Mouse (Mus musculus) liver, adult 2 months (tissue): Measurements from ENCODE around the gene Sdf4. TPM values are rescaled to one million over a fixed set of nuclear protein-coding genes. Genes with fewer than 3 reads are reported as not detected.
A peak's percentile ranks its signal among the peaks of the same experiment; 100 is the strongest.

Experiments
- DNase-seq: peaks from one replicate; pipeline ENCODE4 v3.0.0-alpha.2; 2011; ENCODE audit warnings: low read depth, low spot score; ENCODE audit errors: extremely low read depth
- H3K27ac ChIP-seq: fragments of 200-500 bp; replicated peaks from 2 replicates; pipeline ENCODE4 v1.5.1; 2012; ENCODE audit warnings: low read depth, mild to moderate bottlenecking, control low read depth, inconsistent platforms, low read length; ENCODE audit not compliant: insufficient read depth
- H3K27me3 ChIP-seq: fragments of 200-500 bp; 2 replicates; pipeline ENCODE4 v1.6.1; 2012; ENCODE audit warnings: mild to moderate bottlenecking, moderate library complexity, low read length, inconsistent platforms; ENCODE audit not compliant: control insufficient read depth, insufficient read depth
- H3K36me3 ChIP-seq: fragments of 200-500 bp; 2 replicates; pipeline ENCODE4 v1.6.1; 2012; ENCODE audit warnings: low read length, inconsistent platforms; ENCODE audit not compliant: control insufficient read depth, insufficient read depth
- H3K4me1 ChIP-seq: fragments of 200-500 bp; 2 replicates; pipeline ENCODE4 v1.6.1; 2011; ENCODE audit warnings: low read length; ENCODE audit not compliant: control insufficient read depth, insufficient read depth
- H3K4me3 ChIP-seq: fragments of 200-500 bp; 2 replicates; pipeline ENCODE4 v1.5.1; 2011; ENCODE audit warnings: low read depth, mild to moderate bottlenecking, control low read depth, low read length, moderate library complexity; ENCODE audit not compliant: insufficient read depth
- H3K79me2 ChIP-seq: fragments of 200-500 bp; 2 replicates; pipeline ENCODE4 v1.6.1; 2012; ENCODE audit warnings: inconsistent platforms, mild to moderate bottlenecking, low read length, moderate library complexity; ENCODE audit not compliant: control insufficient read depth, insufficient read depth
- H3K9ac ChIP-seq: fragments of 200-500 bp; 2 replicates; pipeline ENCODE4 v1.6.1; 2012; ENCODE audit warnings: low read depth, mild to moderate bottlenecking, control low read depth, inconsistent platforms, low read length
- CTCF ChIP-seq: fragments of 200-500 bp; IDR thresholded peaks from 2 replicates; pipeline ENCODE4 v1.5.1; 2011; ENCODE audit warnings: low read depth, low read length, control low read depth
- POLR2A ChIP-seq: fragments of 200-500 bp; IDR thresholded peaks from 2 replicates; pipeline ENCODE4 v1.6.1; 2011; ENCODE audit warnings: low read length, control low read depth; ENCODE audit not compliant: insufficient read depth; ENCODE audit errors: extremely low read depth
- WGBS: fragments of 180-500 bp; shearing (Covaris S2); methylation state at CpG from one replicate; pipeline ENCODE4 v1.1.7; 2018; 5-methylcytosine and 5-hydroxymethylcytosine counted together
- polyA plus RNA-seq: library from polyadenylated mRNA; depleted of rRNA; stranded (reverse); fragments of >200 nt; gene quantifications from 2 replicates; pipeline ENCODE4 v1.2.3, GENCODE M21; 2012
- total RNA-seq: library from RNA; depleted of rRNA; stranded (reverse); fragments of >200 nt; gene quantifications from 2 replicates; pipeline ENCODE4 v1.2.3, GENCODE M21; 2014

Sdf4 gene
- total and polyA plus RNA-seq, 2 experiments, result 34.9 to 156 TPM

- Histone ChIP-seq H3K27me3 (no peaks in the 10 kb centered on the region), H3K79me2 (peaks cover 8% of the 10 kb centered on the region; the same call in 1 of the 2 replicates), H3K27ac (no peak overlapping the region), H3K4me1 (no peaks in the 10 kb centered on the region), H3K4me3 (no peak overlapping the region), H3K36me3 (peaks cover 60% of the 10 kb centered on the region), H3K9ac (no peak overlapping the region)
- TF ChIP-seq CTCF (no peak), POLR2A (no peak)
- DNase-seq, result no peak
- WGBS, result 93% methylated on average over 6 of the region's 6 CpGs
Measured at GRCm38 (mm10) chr4:155955491-155955890, 37.2 kb upstream of the Sdf4 start.

GRCm38 (mm10) chr4:155959275-155959674 lies 33.4 kb upstream of the Sdf4 start:
- Histone ChIP-seq H3K4me1 (no peaks in the 10 kb centered on the region), H3K27ac (no peak overlapping the region), H3K79me2 (no peaks in the 10 kb centered on the region), H3K36me3 (peaks cover 34% of the 10 kb centered on the region), H3K27me3 (no peaks in the 10 kb centered on the region), H3K4me3 (no peak overlapping the region), H3K9ac (no peak overlapping the region)
- peak; percentile 83 for TF ChIP-seq CTCF
- no peak for TF ChIP-seq POLR2A
- 13% methylated on average over 5 of the region's 5 CpGs for whole genome bisulfite sequencing
- DNase-seq, result peak; percentile 54

GRCm38 (mm10) chr4:155962167-155962971 lies 30.3 kb upstream of the Sdf4 start, which contains the start of gene C1qtnf12:
C1qtnf12 (plus strand) TSS chr4:155962318.
- WGBS, result 23% methylated on average over 42 of the region's 42 CpGs
- H3K27ac ChIP-seq, result no peak within 1 kb of the TSS
- no peaks in the 10 kb centered on the region for H3K27me3 ChIP-seq
- no peak for DNase-seq
- H3K9ac ChIP-seq, result peak within 1 kb of the TSS; percentile 49
- H3K36me3 ChIP-seq, result peaks cover 17% of the 10 kb centered on the region
- H3K79me2 ChIP-seq, result no peaks in the 10 kb centered on the region
- no peaks in the 10 kb centered on the region for H3K4me1 ChIP-seq
- H3K4me3 ChIP-seq, result peak within 1 kb of the TSS; percentile 56
- TF ChIP-seq CTCF, result no peak
- no peak for TF ChIP-seq POLR2A

- H3K27me3 ChIP-seq, result no peaks in the 10 kb centered on the region
- no peak for TF ChIP-seq CTCF
- H3K9ac ChIP-seq, result no peak overlapping the region
- H3K27ac ChIP-seq, result no peak overlapping the region
- H3K4me1 ChIP-seq, result no peaks in the 10 kb centered on the region
- 73% methylated on average over 7 of the region's 7 CpGs for WGBS
- peaks cover 10% of the 10 kb centered on the region for H3K36me3 ChIP-seq
- H3K4me3 ChIP-seq, result no peak overlapping the region
- no peak for DNase-seq
- H3K79me2 ChIP-seq, result no peaks in the 10 kb centered on the region
Measured at GRCm38 (mm10) chr4:155963106-155963505, 29.6 kb upstream of the Sdf4 start.

GRCm38 (mm10) chr4:155964396-155964795 lies 28.3 kb upstream of the Sdf4 start:
- H3K4me3 ChIP-seq, result no peak overlapping the region
- no peaks in the 10 kb centered on the region for H3K27me3 ChIP-seq
- WGBS, result 91% methylated on average over 11 of the region's 11 CpGs
- H3K27ac ChIP-seq, result no peak overlapping the region
- no peaks in the 10 kb centered on the region for H3K79me2 ChIP-seq
- H3K9ac ChIP-seq, result no peak overlapping the region
- peaks cover 7% of the 10 kb centered on the region; the same call in 1 of the 2 replicates for H3K36me3 ChIP-seq
- no peak for DNase-seq
- no peaks in the 10 kb centered on the region for H3K4me1 ChIP-seq
- no peak for TF ChIP-seq CTCF
- TF ChIP-seq POLR2A, result no peak

GRCm38 (mm10) chr4:155969043-155969653 lies 23.5 kb upstream of the Sdf4 start:
- Histone ChIP-seq H3K79me2 (no peaks in the 10 kb centered on the region), H3K4me1 (no peaks in the 10 kb centered on the region), H3K4me3 (no peak overlapping the region), H3K36me3 (peaks cover 2% of the 10 kb centered on the region; the same call in 1 of the 2 replicates), H3K27me3 (no peaks in the 10 kb centered on the region), H3K9ac (no peak overlapping the region), H3K27ac (no peak overlapping the region)
- TF ChIP-seq CTCF, result no peak
- TF ChIP-seq POLR2A, result no peak
- DNase-seq, result no peak
- WGBS, result 82% methylated on average over 13 of the region's 13 CpGs
